Mouse (Mus musculus) heart, embryonic 13.5 days (tissue): ENCODE data around the gene Relb. TPM values are rescaled to one million over a fixed set of nuclear protein-coding genes. Genes with fewer than 3 reads are reported as not detected.
"Not testable (repeated sequence)": the region's sequence is repeated elsewhere in the genome, so short reads cannot be mapped to it uniquely, and the experiment has no call there.

Source experiments
- ATAC-seq: fragments of 200-750 bp; cut with Nextera tagmentation; 2 replicates; pipeline ENCODE4 v1.8.0; 2017; ENCODE audit warnings: moderate TSS enrichment; ENCODE audit not compliant: insufficient number of reproducible peaks, low FRiP score, low TSS enrichment; ENCODE audit errors: extremely low read depth
- H3K27ac ChIP-seq: fragments of 300-500 bp; sonication (generic); replicated peaks from 2 replicates; pipeline ENCODE4 v1.5.1; 2015; ENCODE audit warnings: moderate library complexity, mild to moderate bottlenecking, inconsistent platforms
- H3K27me3 ChIP-seq: fragments of 300-500 bp; sonication (generic); replicated peaks from 2 replicates; pipeline ENCODE4 v1.6.1; 2015; ENCODE audit warnings: mild to moderate bottlenecking, inconsistent platforms
- H3K36me3 ChIP-seq: fragments of 300-500 bp; sonication (generic); 2 replicates; pipeline ENCODE4 v1.6.1; 2015; ENCODE audit warnings: mild to moderate bottlenecking, inconsistent platforms
- H3K4me1 ChIP-seq: fragments of 300-500 bp; sonication (generic); 2 replicates; pipeline ENCODE4 v1.6.1; 2015; ENCODE audit warnings: inconsistent platforms
- H3K4me2 ChIP-seq: fragments of 300-500 bp; sonication (generic); 2 replicates; pipeline ENCODE4 v1.6.1; 2015; ENCODE audit warnings: inconsistent platforms, mild to moderate bottlenecking, moderate library complexity
- H3K4me3 ChIP-seq: fragments of 300-500 bp; sonication (generic); 2 replicates; pipeline ENCODE4 v1.5.1; 2015; ENCODE audit warnings: moderate library complexity, mild to moderate bottlenecking, inconsistent platforms
- H3K9ac ChIP-seq: fragments of 300-500 bp; sonication (generic); 2 replicates; pipeline ENCODE4 v1.6.1; 2015; ENCODE audit warnings: inconsistent platforms, mild to moderate bottlenecking, moderate library complexity
- H3K9me3 ChIP-seq: fragments of 300-500 bp; sonication (generic); 2 replicates; pipeline ENCODE4 v1.6.1; 2016; ENCODE audit warnings: inconsistent platforms
- WGBS: fragments of 180-500 bp; shearing (Covaris S2); methylation state at CpG from one replicate; pipeline ENCODE4 v1.1.7; 2015; ENCODE audit warnings: mixed read lengths; 5-methylcytosine and 5-hydroxymethylcytosine counted together
- polyA plus RNA-seq: library from polyadenylated mRNA; unstranded; fragments of >200 nt; fragmentation: Nextera tagmentation; extraction: Ambion mirVana; gene quantifications from 2 replicates; pipeline ENCODE4 v1.2.1, GENCODE M21; 2015

Gene Relb
- polyA plus RNA-seq, 1 experiment from 2014 or later: 5.6 TPM

- H3K4me2 ChIP-seq: peak overlapping the region; percentile 84
- not testable (repeated sequence) for ATAC-seq, H3K27me3 ChIP-seq, H3K27ac ChIP-seq, H3K9me3 ChIP-seq
- H3K36me3 ChIP-seq: peaks cover 33% of the 10 kb centered on the region
- 57% methylated on average over 10 of the region's 10 CpGs for WGBS
- peaks cover 33% of the 10 kb centered on the region for H3K4me1 ChIP-seq
- H3K4me3 ChIP-seq: peak overlapping the region; percentile 91
- H3K9ac ChIP-seq: peak overlapping the region; percentile 98
These were observed 24.5 kb downstream of the Relb start for GRCm38 (mm10) chr7:19604606-19605214.

GRCm38 (mm10) chr7:19603849-19604605, 25.2 kb downstream of the Relb start, which contains the start of gene Clasrp:
TSS of gene Clasrp (minus strand) at chr7:19604486.
- 1% methylated on average over 57 of the region's 57 CpGs for WGBS

GRCm38 (mm10) chr7:19603055-19603454, 26.2 kb downstream of the Relb start:
- Histone ChIP-seq H3K4me1 (peaks cover 33% of the 10 kb centered on the region), H3K36me3 (peaks cover 50% of the 10 kb centered on the region), H3K9me3 (no peaks in the 10 kb centered on the region), H3K27ac (no peak overlapping the region), H3K4me2 (peak overlapping the region; percentile 84), H3K4me3 (peak overlapping the region; percentile 91), H3K27me3 (no peaks in the 10 kb centered on the region), H3K9ac (peak overlapping the region; percentile 98)
- ATAC-seq: no peak
- WGBS: 77% methylated on average over 12 of the region's 12 CpGs

More at GRCm38 (mm10) chr7:19603849-19604605, 25.2 kb downstream of the Relb start, which contains the start of gene Clasrp:
- Histone ChIP-seq H3K27me3 (no peaks in the 10 kb centered on the region), H3K9ac (peak within 1 kb of the TSS; percentile 98), H3K4me2 (peak within 1 kb of the TSS; percentile 84), H3K4me3 (peak within 1 kb of the TSS; percentile 91), H3K36me3 (peaks cover 40% of the 10 kb centered on the region), H3K4me1 (peaks cover 33% of the 10 kb centered on the region), H3K9me3 (no peaks in the 10 kb centered on the region), H3K27ac (peak within 1 kb of the TSS; percentile 79)
- peak; percentile 86 for ATAC-seq

- Histone ChIP-seq H3K4me3 (no peak overlapping the region), H3K9ac (0 out of 2 replicates have a peak overlapping the region, but pooled peaks have one; percentile 7), H3K4me1 (peaks cover 33% of the 10 kb centered on the region), H3K9me3 (no peaks in the 10 kb centered on the region), H3K27ac (no peak overlapping the region), H3K4me2 (no peak overlapping the region), H3K36me3 (peaks cover 74% of the 10 kb centered on the region), H3K27me3 (no peaks in the 10 kb centered on the region)
- 59% methylated on average over 5 of the region's 5 CpGs for WGBS
- no peak for ATAC-seq
These were observed 28.7 kb downstream of the Relb start for GRCm38 (mm10) chr7:19600562-19600961.

- Histone ChIP-seq H3K9ac (no peak overlapping the region), H3K4me2 (no peak overlapping the region), H3K4me1 (no peaks in the 10 kb centered on the region), H3K36me3 (peaks cover 99% of the 10 kb centered on the region), H3K27me3 (no peaks in the 10 kb centered on the region), H3K4me3 (no peak overlapping the region), H3K9me3 (no peaks in the 10 kb centered on the region), H3K27ac (no peak overlapping the region)
- WGBS: 71% methylated on average over 10 of the region's 10 CpGs
- no peak for ATAC-seq
These were observed 36.0 kb downstream of the Relb start for GRCm38 (mm10) chr7:19593061-19593730.

GRCm38 (mm10) chr7:19589917-19590316, 39.3 kb downstream of the Relb start:
- Histone ChIP-seq H3K9ac (no peak overlapping the region), H3K4me3 (no peak overlapping the region), H3K27me3 (no peaks in the 10 kb centered on the region), H3K9me3 (no peaks in the 10 kb centered on the region), H3K27ac (no peak overlapping the region), H3K4me1 (peaks cover 12% of the 10 kb centered on the region), H3K4me2 (no peak overlapping the region), H3K36me3 (peaks cover 98% of the 10 kb centered on the region)
- no peak for ATAC-seq
- WGBS: 64% methylated on average over 3 of the region's 3 CpGs

- Histone ChIP-seq H3K27me3 (no peaks in the 10 kb centered on the region), H3K4me2 (no peak overlapping the region), H3K9me3 (no peaks in the 10 kb centered on the region), H3K36me3 (peaks cover 98% of the 10 kb centered on the region), H3K4me3 (no peak overlapping the region), H3K4me1 (peaks cover 12% of the 10 kb centered on the region), H3K27ac (no peak overlapping the region), H3K9ac (no peak overlapping the region)
- no peak for ATAC-seq
- 48% methylated on average over 3 of the region's 3 CpGs for WGBS
These were observed 40.0 kb downstream of the Relb start for GRCm38 (mm10) chr7:19589207-19589606.

- H3K4me2 ChIP-seq: peak overlapping the region; percentile 28; the same call in 1 of the 2 replicates
- H3K4me3 ChIP-seq: no peak overlapping the region
- 67% methylated on average over 46 of the region's 46 CpGs for WGBS
- no peaks in the 10 kb centered on the region for H3K27me3 ChIP-seq
- peaks cover 12% of the 10 kb centered on the region for H3K4me1 ChIP-seq
- no peak for ATAC-seq
- peaks cover 97% of the 10 kb centered on the region for H3K36me3 ChIP-seq
- 0 out of 2 replicates have a peak overlapping the region, but pooled peaks have one; percentile 20 for H3K27ac ChIP-seq
- no peaks in the 10 kb centered on the region for H3K9me3 ChIP-seq
- H3K9ac ChIP-seq: 0 out of 2 replicates have a peak overlapping the region, but pooled peaks have one; percentile 37
These were observed 43.0 kb downstream of the Relb start for GRCm38 (mm10) chr7:19586269-19586668.

- Histone ChIP-seq H3K27ac (no peak overlapping the region), H3K9me3 (no peaks in the 10 kb centered on the region), H3K4me1 (peaks cover 22% of the 10 kb centered on the region), H3K9ac (no peak overlapping the region), H3K4me2 (no peak overlapping the region), H3K27me3 (peaks cover 38% of the 10 kb centered on the region), H3K4me3 (no peak overlapping the region), H3K36me3 (peaks cover 60% of the 10 kb centered on the region)
- WGBS: 75% methylated on average over 8 of the region's 8 CpGs
- no peak for ATAC-seq
These were observed 48.6 kb downstream of the Relb start for GRCm38 (mm10) chr7:19580634-19581033.

- Histone ChIP-seq H3K4me2 (no peak overlapping the region), H3K9ac (no peak overlapping the region), H3K9me3 (no peaks in the 10 kb centered on the region), H3K4me1 (peaks cover 18% of the 10 kb centered on the region), H3K27ac (no peak overlapping the region), H3K36me3 (peaks cover 51% of the 10 kb centered on the region), H3K4me3 (no peak overlapping the region), H3K27me3 (peaks cover 47% of the 10 kb centered on the region)
- ATAC-seq: no peak
- 82% methylated on average over 10 of the region's 10 CpGs for WGBS
These were observed 49.5 kb downstream of the Relb start for GRCm38 (mm10) chr7:19579751-19580150.

- H3K9me3 ChIP-seq: no peaks in the 10 kb centered on the region
- H3K4me1 ChIP-seq: peaks cover 23% of the 10 kb centered on the region
- WGBS: 55% methylated on average over 4 of the region's 4 CpGs
- no peak overlapping the region; the same call in 1 of the 2 replicates for H3K9ac ChIP-seq
- H3K4me2 ChIP-seq: no peak overlapping the region; the same call in 1 of the 2 replicates
- ATAC-seq: no peak
- H3K27me3 ChIP-seq: peaks cover 48% of the 10 kb centered on the region
- no peak overlapping the region for H3K4me3 ChIP-seq
- H3K27ac ChIP-seq: no peak overlapping the region
- peaks cover 38% of the 10 kb centered on the region for H3K36me3 ChIP-seq
These were observed 50.8 kb downstream of the Relb start for GRCm38 (mm10) chr7:19578436-19578835.
